Mouse (Mus musculus) bone marrow, adult 2 months (tissue): ENCODE results near the gene Iqch.

ENCODE experiments used
- CTCF ChIP-seq: fragments of 200-500 bp; IDR thresholded peaks from 2 replicates; pipeline ENCODE4 v1.5.1; 2011; ENCODE audit warnings: low read length, control low read depth; ENCODE audit not compliant: control insufficient read depth, insufficient read depth
- POLR2A ChIP-seq: fragments of 200-500 bp; IDR thresholded peaks from 2 replicates; pipeline ENCODE4 v1.6.1; 2011; ENCODE audit warnings: low read depth, mild to moderate bottlenecking, control low read depth, low read length, borderline replicate concordance; ENCODE audit not compliant: control insufficient read depth

DNA sequence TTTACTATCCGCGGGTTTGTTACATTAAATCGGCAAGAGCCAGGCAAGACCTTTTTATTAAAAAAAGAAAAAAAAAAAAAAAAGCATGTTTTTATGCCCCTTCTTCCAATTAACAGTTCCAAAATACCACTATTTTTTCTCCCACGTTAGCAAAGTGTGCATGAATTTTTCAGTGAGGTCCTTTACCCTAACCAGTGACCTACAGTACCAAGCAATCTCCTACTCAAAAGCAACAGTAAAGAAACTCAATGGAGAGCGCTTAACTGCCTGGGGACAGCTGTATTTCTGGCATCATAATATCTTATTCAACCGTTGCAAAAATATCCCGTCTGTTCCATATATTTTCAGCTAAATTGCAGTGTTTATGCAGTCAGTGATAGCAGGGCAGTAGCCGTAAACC, 224.1 kb downstream of the Iqch start:
- no peak for TF ChIP-seq CTCF
- TF ChIP-seq POLR2A: no peak
